Mouse (Mus musculus): ENCODE measurements around the gene Nkrf. TPM values are rescaled to one million over a fixed set of nuclear protein-coding genes. Genes with fewer than 3 reads are reported as not detected.
A peak's percentile ranks its signal among the peaks of the same experiment; 100 is the strongest.
"Not testable (repeated sequence)": the region's sequence is repeated elsewhere in the genome, so short reads cannot be mapped to it uniquely, and the experiment has no call there.

Nkrf gene
- polyA plus RNA-seq, 1 experiment from 2014 or later = 2.9 TPM

DNA sequence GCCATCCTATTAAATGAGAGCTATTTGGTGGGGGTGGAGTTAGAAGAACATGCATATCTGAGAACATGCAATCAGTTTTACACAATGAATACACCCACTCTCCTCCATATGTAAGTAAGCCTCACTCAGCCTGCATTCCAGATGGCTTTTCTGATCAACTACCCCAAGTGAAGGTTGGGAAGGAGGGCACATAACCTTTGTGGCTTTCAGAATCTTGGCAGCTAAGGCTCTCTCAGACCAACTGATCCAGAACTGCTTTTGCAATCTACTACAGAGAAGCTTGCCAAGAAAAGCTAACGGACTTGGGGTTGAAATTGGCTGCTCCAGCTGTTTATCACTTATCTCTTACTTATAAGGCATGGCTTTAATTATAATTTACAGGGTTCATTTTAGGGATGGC is 15.1 kb upstream of the Nkrf start:
- no peak overlapping the region for H3K27ac ChIP-seq (ENCODE audit: low read length)
- H3K4me3 ChIP-seq (ENCODE audit: low read depth, low read length) = no peak overlapping the region
- no peaks in the 10 kb centered on the region for H3K4me1 ChIP-seq (ENCODE audit: control insufficient read depth, insufficient read depth, low read length)
- H3K9ac ChIP-seq (replicated peaks; ENCODE audit: low read depth, low read length) = no peak overlapping the region
- no peaks in the 10 kb centered on the region for H3K9me3 ChIP-seq (ENCODE audit: control insufficient read depth, low read depth, low read length)
- 78% methylated on average over 1 of the region's 1 CpGs for WGBS
- no peaks in the 10 kb centered on the region for H3K36me3 ChIP-seq (ENCODE audit: control insufficient read depth, insufficient read depth, low read length)
- no peaks in the 10 kb centered on the region for H3K27me3 ChIP-seq (ENCODE audit: control insufficient read depth, insufficient read depth, low read length)
- no peak overlapping the region for H3K4me2 ChIP-seq (replicated peaks; ENCODE audit: low read depth, low read length)
- ATAC-seq (ENCODE audit: insufficient number of reproducible peaks, insufficient read depth, low FRiP score, low read depth) = no peak

DNA sequence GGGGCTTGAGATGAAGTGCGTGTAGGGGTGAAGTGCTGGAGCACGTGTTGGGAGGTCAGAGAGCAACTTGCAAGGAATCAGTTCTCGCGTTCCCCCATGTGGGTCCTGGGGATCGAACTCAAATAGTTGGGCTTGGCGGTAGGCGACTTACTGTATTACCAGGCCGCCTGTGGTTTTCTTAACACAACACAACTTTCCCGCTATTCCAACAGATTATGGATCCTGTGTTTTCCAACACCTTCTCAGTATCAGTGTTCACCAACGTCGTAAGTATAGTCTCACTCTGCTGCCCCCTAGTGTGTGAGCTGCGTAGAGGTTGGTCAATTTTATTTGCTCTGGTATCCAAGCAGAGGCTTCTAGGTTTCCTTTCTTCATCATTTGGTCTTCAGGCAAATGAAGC is 8.6 kb upstream of the Nkrf start:
- Histone ChIP-seq H3K4me1 (ENCODE audit: control insufficient read depth, insufficient read depth, low read length) (no peaks in the 10 kb centered on the region), H3K36me3 (ENCODE audit: control insufficient read depth, insufficient read depth, low read length) (no peaks in the 10 kb centered on the region), H3K4me3 (ENCODE audit: low read depth, low read length) (no peak overlapping the region), H3K4me2 (replicated peaks; ENCODE audit: low read depth, low read length) (no peak overlapping the region), H3K9me3 (ENCODE audit: control insufficient read depth, low read depth, low read length) (no peaks in the 10 kb centered on the region), H3K27me3 (ENCODE audit: control insufficient read depth, insufficient read depth, low read length) (no peaks in the 10 kb centered on the region), H3K27ac (ENCODE audit: low read length) (no peak overlapping the region), H3K9ac (replicated peaks; ENCODE audit: low read depth, low read length) (no peak overlapping the region)
- no peak for ATAC-seq (ENCODE audit: insufficient number of reproducible peaks, insufficient read depth, low FRiP score, low read depth)
- 46% methylated on average over 12 of the region's 12 CpGs for whole genome bisulfite sequencing

GRCm38 (mm10) chrX:36906539-36906938 is 3.8 kb upstream of the Nkrf start:
- no peaks in the 10 kb centered on the region for H3K27me3 ChIP-seq (ENCODE audit: control insufficient read depth, insufficient read depth, low read length)
- no peak for ATAC-seq (ENCODE audit: insufficient number of reproducible peaks, insufficient read depth, low FRiP score, low read depth)
- no peak overlapping the region for H3K9ac ChIP-seq (replicated peaks; ENCODE audit: low read depth, low read length)
- no peaks in the 10 kb centered on the region for H3K4me1 ChIP-seq (ENCODE audit: control insufficient read depth, insufficient read depth, low read length)
- 28% methylated on average over 5 of the region's 5 CpGs for WGBS
- no peaks in the 10 kb centered on the region for H3K9me3 ChIP-seq (ENCODE audit: control insufficient read depth, low read depth, low read length)
- no peaks in the 10 kb centered on the region for H3K36me3 ChIP-seq (ENCODE audit: control insufficient read depth, insufficient read depth, low read length)
- H3K4me3 ChIP-seq (ENCODE audit: low read depth, low read length) = no peak overlapping the region
- no peak overlapping the region for H3K4me2 ChIP-seq (replicated peaks; ENCODE audit: low read depth, low read length)
- no peak overlapping the region for H3K27ac ChIP-seq (ENCODE audit: low read length)

- Histone ChIP-seq H3K27ac (ENCODE audit: low read length) (no peak overlapping the region), H3K27me3 (ENCODE audit: control insufficient read depth, insufficient read depth, low read length) (no peaks in the 10 kb centered on the region), H3K4me1 (ENCODE audit: control insufficient read depth, insufficient read depth, low read length) (no peaks in the 10 kb centered on the region), H3K4me3 (ENCODE audit: low read depth, low read length) (peak overlapping the region; percentile 52), H3K36me3 (ENCODE audit: control insufficient read depth, insufficient read depth, low read length) (no peaks in the 10 kb centered on the region), H3K9me3 (ENCODE audit: control insufficient read depth, low read depth, low read length) (no peaks in the 10 kb centered on the region), H3K9ac (replicated peaks; ENCODE audit: low read depth, low read length) (peak overlapping the region; percentile 45; the same call in 1 of the 2 replicates), H3K4me2 (replicated peaks; ENCODE audit: low read depth, low read length) (peak overlapping the region; percentile 54)
- WGBS = 27% methylated on average over 31 of the region's 32 CpGs
- ATAC-seq (ENCODE audit: insufficient number of reproducible peaks, insufficient read depth, low FRiP score, low read depth) = peak; percentile 95
Measured at GRCm38 (mm10) chrX:36903115-36903768, 543 bp upstream of the Nkrf start.

DNA sequence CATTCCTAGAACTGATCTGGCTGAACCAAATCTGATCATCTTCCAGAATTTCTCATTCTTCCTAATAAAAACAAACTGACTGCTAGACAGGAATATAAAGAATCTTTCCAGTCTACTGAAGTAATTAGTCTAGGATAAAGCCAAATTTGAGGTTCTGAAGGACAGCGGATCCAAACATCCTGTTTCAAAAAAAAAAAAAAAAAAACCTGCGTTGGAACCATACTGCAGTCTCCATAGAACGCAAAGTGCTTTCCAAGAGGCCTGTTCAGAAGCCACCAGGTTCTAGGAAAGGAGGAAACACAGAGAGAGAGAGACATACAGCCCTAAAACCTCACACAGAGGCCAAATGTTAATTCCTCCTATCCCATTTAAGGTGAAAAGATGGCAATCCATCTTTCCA is 1.0 kb downstream of the Nkrf start:
- WGBS = 25% methylated on average over 3 of the region's 3 CpGs
- Histone ChIP-seq H3K27me3 (ENCODE audit: control insufficient read depth, insufficient read depth, low read length) (no peaks in the 10 kb centered on the region), H3K4me3 (ENCODE audit: low read depth, low read length) (peak overlapping the region; percentile 52; the same call in 1 of the 2 replicates), H3K9me3 (ENCODE audit: control insufficient read depth, low read depth, low read length) (no peaks in the 10 kb centered on the region), H3K36me3 (ENCODE audit: control insufficient read depth, insufficient read depth, low read length) (no peaks in the 10 kb centered on the region), H3K4me1 (ENCODE audit: control insufficient read depth, insufficient read depth, low read length) (no peaks in the 10 kb centered on the region), H3K4me2 (replicated peaks; ENCODE audit: low read depth, low read length) (peak overlapping the region; percentile 54), H3K9ac (replicated peaks; ENCODE audit: low read depth, low read length) (no peak overlapping the region; the same call in 1 of the 2 replicates), H3K27ac (ENCODE audit: low read length) (no peak overlapping the region)
- ATAC-seq (ENCODE audit: insufficient number of reproducible peaks, insufficient read depth, low FRiP score, low read depth) = no peak

DNA sequence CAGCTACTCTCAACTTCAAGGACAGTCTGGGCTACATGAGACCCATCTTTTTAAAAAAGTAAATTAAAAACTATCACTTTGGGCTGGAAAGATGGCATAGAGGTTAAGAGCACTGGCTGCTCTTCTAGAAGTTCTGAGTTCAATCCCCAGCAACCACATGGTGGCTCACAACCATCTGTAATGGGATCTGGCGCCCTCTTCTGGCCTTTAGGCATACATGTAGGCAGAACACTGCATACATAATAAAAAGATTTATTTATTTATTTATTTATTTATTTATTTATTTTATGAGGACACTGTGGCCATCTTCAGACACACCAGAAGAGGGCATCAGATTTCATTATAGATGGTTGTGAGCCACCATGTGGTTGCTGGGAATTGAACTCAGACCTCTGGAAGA is 3.8 kb downstream of the Nkrf start:
- not testable (repeated sequence) for H3K9ac ChIP-seq (replicated peaks; ENCODE audit: low read depth, low read length); H3K36me3 ChIP-seq (ENCODE audit: control insufficient read depth, insufficient read depth, low read length); H3K4me1 ChIP-seq (ENCODE audit: control insufficient read depth, insufficient read depth, low read length); H3K4me2 ChIP-seq (replicated peaks; ENCODE audit: low read depth, low read length); H3K27ac ChIP-seq (ENCODE audit: low read length); H3K27me3 ChIP-seq (ENCODE audit: control insufficient read depth, insufficient read depth, low read length); H3K4me3 ChIP-seq (ENCODE audit: low read depth, low read length); H3K9me3 ChIP-seq (ENCODE audit: control insufficient read depth, low read depth, low read length); ATAC-seq (ENCODE audit: insufficient number of reproducible peaks, insufficient read depth, low FRiP score, low read depth)
- 29% methylated on average over 1 of the region's 1 CpGs for WGBS

- H3K27ac ChIP-seq (ENCODE audit: low read length) = no peak overlapping the region
- no peaks in the 10 kb centered on the region for H3K4me1 ChIP-seq (ENCODE audit: control insufficient read depth, insufficient read depth, low read length)
- H3K27me3 ChIP-seq (ENCODE audit: control insufficient read depth, insufficient read depth, low read length) = no peaks in the 10 kb centered on the region
- no peak overlapping the region for H3K9ac ChIP-seq (replicated peaks; ENCODE audit: low read depth, low read length)
- no peak overlapping the region for H3K4me2 ChIP-seq (replicated peaks; ENCODE audit: low read depth, low read length)
- WGBS = 82% methylated on average over 1 of the region's 1 CpGs
- no peaks in the 10 kb centered on the region; the same call in 1 of the 2 replicates for H3K36me3 ChIP-seq (ENCODE audit: control insufficient read depth, insufficient read depth, low read length)
- H3K4me3 ChIP-seq (ENCODE audit: low read depth, low read length) = no peak overlapping the region
- no peak for ATAC-seq (ENCODE audit: insufficient number of reproducible peaks, insufficient read depth, low FRiP score, low read depth)
- no peaks in the 10 kb centered on the region for H3K9me3 ChIP-seq (ENCODE audit: control insufficient read depth, low read depth, low read length)
Measured at GRCm38 (mm10) chrX:36884719-36885118, 18.0 kb downstream of the Nkrf start.

GRCm38 (mm10) chrX:36874704-36875128 is 28.0 kb downstream of the Nkrf start:
- H3K4me3 ChIP-seq (ENCODE audit: low read depth, low read length) = peak overlapping the region; percentile 55
- no peaks in the 10 kb centered on the region for H3K36me3 ChIP-seq (ENCODE audit: control insufficient read depth, insufficient read depth, low read length)
- 0 out of 2 replicates have a peak, but pooled peaks have one; percentile 24 for ATAC-seq (ENCODE audit: insufficient number of reproducible peaks, insufficient read depth, low FRiP score, low read depth)
- peak overlapping the region; percentile 52 for H3K4me2 ChIP-seq (replicated peaks; ENCODE audit: low read depth, low read length)
- H3K9ac ChIP-seq (replicated peaks; ENCODE audit: low read depth, low read length) = peak overlapping the region; percentile 53
- no peaks in the 10 kb centered on the region for H3K27me3 ChIP-seq (ENCODE audit: control insufficient read depth, insufficient read depth, low read length)
- peak overlapping the region; percentile 75 for H3K27ac ChIP-seq (ENCODE audit: low read length)
- H3K9me3 ChIP-seq (ENCODE audit: control insufficient read depth, low read depth, low read length) = no peaks in the 10 kb centered on the region
- no peaks in the 10 kb centered on the region for H3K4me1 ChIP-seq (ENCODE audit: control insufficient read depth, insufficient read depth, low read length)
- WGBS = 21% methylated on average over 36 of the region's 36 CpGs
